Mouse (Mus musculus) olfactory bulb, adult 2 months (tissue): ENCODE measurements around the gene Adamtsl3. TPM values are rescaled to one million over a fixed set of nuclear protein-coding genes. Genes with fewer than 3 reads are reported as not detected.

ENCODE experiments used
- H3K27ac ChIP-seq: fragments of 200-500 bp; 2 replicates; pipeline ENCODE4 v1.5.1; 2012; ENCODE audit warnings: low read depth, low read length; ENCODE audit not compliant: insufficient read depth
- H3K4me1 ChIP-seq: fragments of 200-500 bp; 2 replicates; pipeline ENCODE4 v1.6.1; 2012; ENCODE audit warnings: low read length; ENCODE audit not compliant: control insufficient read depth, insufficient read depth
- H3K4me3 ChIP-seq: fragments of 200-500 bp; 2 replicates; pipeline ENCODE4 v1.5.1; 2012; ENCODE audit warnings: mild to moderate bottlenecking, low read depth, low read length, moderate library complexity; ENCODE audit not compliant: insufficient read depth
- CTCF ChIP-seq: fragments of 200-500 bp; IDR thresholded peaks from 2 replicates; pipeline ENCODE4 v1.5.1; 2012; ENCODE audit warnings: low read depth, mild to moderate bottlenecking, low read length, moderate library complexity; ENCODE audit not compliant: insufficient read depth
- POLR2A ChIP-seq: fragments of 200-500 bp; IDR thresholded peaks from 2 replicates; pipeline ENCODE4 v1.6.1; 2012; ENCODE audit warnings: mild to moderate bottlenecking, low read depth, low read length, moderate library complexity; ENCODE audit not compliant: insufficient read depth
- WGBS: fragments of 180-500 bp; shearing (Covaris S2); methylation state at CpG from one replicate; pipeline ENCODE4 v1.1.7; 2018; 5-methylcytosine and 5-hydroxymethylcytosine counted together
- polyA plus RNA-seq: library from polyadenylated mRNA; stranded (reverse); fragments of >200 nt; gene quantifications from 2 replicates; pipeline ENCODE4 v1.2.4, GENCODE M21; 2012; ENCODE audit warnings: low replicate concordance; ENCODE audit not compliant: missing spikeins, insufficient read depth, insufficient read length

Adamtsl3 gene
- polyA plus RNA-seq: not detected in 2 replicates

- H3K4me1 ChIP-seq: peaks cover 14% of the 10 kb centered on the region
- WGBS: 1% methylated on average over 95 of the region's 95 CpGs
- H3K27ac ChIP-seq: no peak within 1 kb of the TSS
- peak within 1 kb of the TSS; percentile 40 for H3K4me3 ChIP-seq
- TF ChIP-seq POLR2A (no peak), CTCF (no peak)
These were observed at the start of gene Adamtsl3 for GRCm38 (mm10) chr7:82335211-82336121. Adamtsl3 (plus strand) TSS chr7:82335694.

GRCm38 (mm10) chr7:82287242-82287641 lies 48.3 kb upstream of the Adamtsl3 start:
- peaks cover 8% of the 10 kb centered on the region for H3K4me1 ChIP-seq
- H3K4me3 ChIP-seq: no peak overlapping the region
- WGBS: 92% methylated on average over 2 of the region's 2 CpGs
- H3K27ac ChIP-seq: no peak overlapping the region
- no peak for TF ChIP-seq CTCF

DNA sequence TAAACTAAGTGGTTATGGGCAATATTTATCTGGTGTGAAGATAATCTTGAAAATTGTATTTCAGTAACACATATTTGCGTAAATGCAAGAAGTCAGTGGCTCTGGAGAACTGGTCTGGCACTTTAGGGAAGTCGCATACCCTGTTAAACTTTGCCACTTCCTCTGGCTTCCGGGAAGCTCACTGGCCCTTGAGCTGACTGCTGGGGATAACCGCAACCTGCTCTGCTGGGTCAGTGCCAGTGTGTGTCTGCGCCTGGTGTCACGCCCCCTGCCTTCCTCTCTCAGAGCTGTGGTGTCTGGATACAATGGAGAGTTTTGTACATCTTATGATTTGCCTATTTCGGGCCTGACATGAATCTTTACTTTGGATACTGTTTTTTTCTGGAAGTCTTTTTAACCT lies 42.1 kb upstream of the Adamtsl3 start:
- no peak overlapping the region for H3K27ac ChIP-seq
- WGBS: 69% methylated on average over 7 of the region's 7 CpGs
- H3K4me3 ChIP-seq: no peak overlapping the region
- peaks cover 6% of the 10 kb centered on the region; the same call in 1 of the 2 replicates for H3K4me1 ChIP-seq
- TF ChIP-seq CTCF (no peak), POLR2A (no peak)

DNA sequence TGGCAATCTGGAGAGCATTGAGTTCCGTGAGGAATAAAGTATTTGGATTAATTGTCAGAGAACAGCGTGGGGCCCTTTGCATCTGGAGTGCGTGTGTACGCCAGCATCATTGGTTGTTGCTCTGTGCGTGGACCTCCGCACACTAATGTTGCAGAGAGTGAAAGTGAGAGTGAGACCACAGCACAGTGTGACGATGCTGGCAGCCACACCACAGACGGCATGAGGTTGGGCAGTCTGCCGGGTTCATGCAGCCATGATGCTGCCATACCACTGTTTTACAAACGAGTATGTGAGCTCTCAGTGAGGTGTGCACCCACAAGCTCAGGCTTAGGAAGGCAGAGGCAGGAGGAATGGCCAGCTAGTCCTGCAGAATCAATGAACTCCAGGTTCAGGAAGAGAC lies 41.4 kb upstream of the Adamtsl3 start:
- WGBS: 64% methylated on average over 10 of the region's 10 CpGs
- no peak overlapping the region for H3K27ac ChIP-seq
- no peak overlapping the region for H3K4me3 ChIP-seq
- H3K4me1 ChIP-seq: peaks cover 6% of the 10 kb centered on the region; the same call in 1 of the 2 replicates
- no peak for TF ChIP-seq POLR2A
- no peak for TF ChIP-seq CTCF

- TF ChIP-seq CTCF (no peak), POLR2A (no peak)
- Histone ChIP-seq H3K4me1 (peaks cover 6% of the 10 kb centered on the region; the same call in 1 of the 2 replicates), H3K4me3 (no peak overlapping the region), H3K27ac (no peak overlapping the region)
- 73% methylated on average over 2 of the region's 2 CpGs for WGBS
These were observed 40.9 kb upstream of the Adamtsl3 start for GRCm38 (mm10) chr7:82294611-82295010.

DNA sequence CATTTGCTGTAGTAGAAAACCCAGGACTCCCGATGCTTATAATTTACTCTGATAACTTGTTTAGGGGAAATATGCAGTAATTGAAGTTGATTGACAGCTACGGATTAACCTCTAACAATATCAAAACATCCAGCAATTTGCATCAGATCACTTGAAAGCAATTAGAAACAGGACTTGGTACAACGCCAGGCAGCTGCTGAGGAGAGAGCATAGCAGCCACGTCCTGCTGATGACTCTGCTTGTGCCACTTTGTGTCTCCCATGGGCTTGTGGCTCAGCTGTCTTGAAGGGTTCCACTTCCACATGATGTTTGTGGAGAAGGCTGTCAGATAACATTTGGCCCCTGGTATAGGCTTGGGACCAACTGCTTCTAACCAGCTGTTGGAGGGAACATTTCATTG lies 27.1 kb upstream of the Adamtsl3 start:
- no peak overlapping the region for H3K27ac ChIP-seq
- H3K4me1 ChIP-seq: no peaks in the 10 kb centered on the region
- WGBS: 43% methylated on average over 4 of the region's 4 CpGs
- H3K4me3 ChIP-seq: no peak overlapping the region
- TF ChIP-seq POLR2A: no peak
- no peak for TF ChIP-seq CTCF

- no peaks in the 10 kb centered on the region for H3K4me1 ChIP-seq
These were observed 17.0 kb upstream of the Adamtsl3 start for GRCm38 (mm10) chr7:82318515-82318914.

DNA sequence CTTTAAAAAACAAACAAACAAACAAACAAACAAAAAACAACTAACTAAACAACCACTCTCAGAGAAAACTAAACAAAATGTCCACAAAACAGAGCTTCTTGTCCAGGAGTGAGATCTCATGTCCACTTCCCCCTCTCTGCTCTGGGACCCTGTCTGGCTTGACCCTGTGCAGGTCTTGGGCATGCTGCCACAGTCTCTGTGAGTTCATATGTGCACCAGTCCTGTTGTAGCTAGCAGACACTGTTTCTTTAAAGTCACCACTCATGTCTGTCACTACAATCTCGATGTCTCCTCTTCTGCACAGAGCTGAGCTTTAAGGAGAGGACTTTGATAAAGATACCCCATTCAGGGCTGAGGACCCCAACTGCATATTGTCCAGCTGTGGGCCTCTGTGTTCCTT lies 8.9 kb upstream of the Adamtsl3 start:
- Histone ChIP-seq H3K27ac (no peak overlapping the region), H3K4me3 (no peak overlapping the region), H3K4me1 (peaks cover 2% of the 10 kb centered on the region; the same call in 1 of the 2 replicates)
- 67% methylated on average over 1 of the region's 1 CpGs for WGBS
- TF ChIP-seq POLR2A (no peak), CTCF (no peak)

More at GRCm38 (mm10) chr7:82318515-82318914, 17.0 kb upstream of the Adamtsl3 start:
- no peak overlapping the region for H3K27ac ChIP-seq
- 87% methylated on average over 12 of the region's 12 CpGs for WGBS
- no peak overlapping the region for H3K4me3 ChIP-seq
- TF ChIP-seq CTCF: no peak
- TF ChIP-seq POLR2A: no peak

DNA sequence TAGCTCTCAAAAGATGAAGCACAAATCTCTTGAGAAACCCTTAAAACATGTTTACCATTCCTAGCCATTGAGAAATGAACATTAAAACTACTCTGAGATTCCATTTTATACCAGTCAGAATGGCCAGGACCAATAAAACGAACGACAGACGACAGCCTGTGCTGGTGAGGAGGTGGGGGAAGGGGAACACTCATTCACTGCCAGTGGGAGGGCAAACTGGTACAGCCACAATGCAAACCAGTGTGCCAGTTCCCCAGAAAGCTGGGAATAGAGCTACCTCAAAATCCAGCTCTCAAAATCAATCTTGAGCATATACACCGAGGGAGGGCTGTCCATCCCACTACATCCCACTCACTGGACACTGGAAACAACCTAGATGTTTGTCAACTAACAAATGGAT lies 8.3 kb upstream of the Adamtsl3 start:
- Histone ChIP-seq H3K4me3 (no peak overlapping the region), H3K27ac (no peak overlapping the region), H3K4me1 (peaks cover 2% of the 10 kb centered on the region; the same call in 1 of the 2 replicates)
- 50% methylated on average over 4 of the region's 4 CpGs for WGBS
- TF ChIP-seq POLR2A (no peak), CTCF (no peak)

- Histone ChIP-seq H3K27ac (no peak overlapping the region), H3K4me1 (peaks cover 2% of the 10 kb centered on the region; the same call in 1 of the 2 replicates), H3K4me3 (no peak overlapping the region)
- 70% methylated on average over 5 of the region's 5 CpGs for WGBS
- TF ChIP-seq POLR2A (no peak), CTCF (no peak)
These were observed 7.6 kb upstream of the Adamtsl3 start for GRCm38 (mm10) chr7:82327881-82328280.
